Mouse (Mus musculus): ENCODE results near the gene Slc44a5. TPM values are rescaled to one million over a fixed set of nuclear protein-coding genes. Genes with fewer than 3 reads are reported as not detected.
"Not testable (repeated sequence)": the region's sequence is repeated elsewhere in the genome, so short reads cannot be mapped to it uniquely, and the experiment has no call there.

The Slc44a5 gene
- total RNA-seq, 2 experiments from 2014 or later, result 43.9 to 55.5 TPM

GRCm38 (mm10) chr3:153967447-153967846, 5.8 kb upstream of the Slc44a5 start:
- no peak for DNase-seq (ENCODE audit: extremely low spot score in 1 of 2, low spot score in 1 of 2)

DNA sequence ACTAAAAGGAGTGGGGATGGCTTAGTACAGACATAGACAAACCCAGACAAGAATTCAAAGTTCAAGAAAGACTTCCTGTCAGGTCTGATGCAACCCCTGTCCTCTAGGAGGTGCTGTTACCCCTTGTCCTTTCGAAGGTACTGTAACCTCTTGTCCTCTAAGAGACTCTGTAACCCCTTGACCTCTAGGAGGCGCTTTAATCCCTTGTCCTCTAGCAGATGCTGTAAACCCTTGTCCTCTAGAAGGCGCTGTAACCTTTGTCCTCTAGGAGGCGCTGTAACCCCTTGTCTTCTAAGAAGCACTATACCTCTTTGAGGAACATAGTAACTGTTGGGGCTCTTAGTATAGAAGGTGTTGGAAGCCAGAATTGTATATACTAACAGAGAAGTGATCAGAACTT, 4.7 kb upstream of the Slc44a5 start:
- DNase-seq (ENCODE audit: extremely low spot score in 1 of 2, low spot score in 1 of 2), result peak in 1 of 2 experiments; percentile 51

- DNase-seq (ENCODE audit: extremely low spot score in 1 of 2, low spot score in 1 of 2), result no peak
Measured at GRCm38 (mm10) chr3:153969451-153969850, 3.8 kb upstream of the Slc44a5 start.

DNA sequence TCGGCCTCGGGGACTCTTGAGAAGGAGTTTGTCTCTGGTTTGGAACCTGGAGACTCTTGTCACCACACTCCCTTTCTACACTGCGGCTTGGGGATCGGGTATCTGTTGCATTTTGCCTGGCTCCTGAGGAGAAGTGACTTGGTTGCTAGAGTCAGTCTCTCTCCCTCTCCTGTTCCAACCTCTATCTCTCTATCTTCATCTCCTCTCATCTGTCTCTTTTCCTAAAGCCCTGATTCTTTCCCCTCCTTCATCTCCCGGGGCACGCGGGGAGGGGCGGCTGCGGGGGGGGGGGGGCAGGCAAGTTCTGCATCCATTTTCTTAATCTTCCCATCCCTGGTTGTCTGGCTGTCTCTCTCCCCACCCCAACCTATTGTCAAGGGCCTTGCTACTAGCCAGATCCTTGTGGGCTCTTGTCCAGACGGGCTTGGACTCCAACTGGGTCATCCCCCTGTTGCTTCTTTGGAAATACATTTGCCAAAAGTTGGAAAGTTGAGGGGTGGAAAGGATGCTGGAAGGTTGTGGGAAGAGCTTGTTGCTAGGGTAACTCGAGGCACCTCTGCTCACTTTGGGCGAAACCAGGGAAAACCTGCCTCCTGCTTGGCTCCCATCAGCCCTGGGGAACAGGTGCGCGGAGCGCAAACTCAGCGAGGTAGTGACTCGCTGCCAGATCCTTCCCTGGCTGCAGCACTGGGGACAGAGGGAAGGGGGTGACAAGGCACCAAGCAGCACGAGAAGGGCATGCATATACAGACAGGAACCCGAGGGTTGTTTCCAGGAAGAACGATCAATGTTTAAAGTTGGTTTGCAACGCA, 919 bp downstream of the Slc44a5 start:
- DNase-seq (ENCODE audit: extremely low spot score in 1 of 2, low spot score in 1 of 2), result peak in 1 of 2 experiments; percentile 29

DNA sequence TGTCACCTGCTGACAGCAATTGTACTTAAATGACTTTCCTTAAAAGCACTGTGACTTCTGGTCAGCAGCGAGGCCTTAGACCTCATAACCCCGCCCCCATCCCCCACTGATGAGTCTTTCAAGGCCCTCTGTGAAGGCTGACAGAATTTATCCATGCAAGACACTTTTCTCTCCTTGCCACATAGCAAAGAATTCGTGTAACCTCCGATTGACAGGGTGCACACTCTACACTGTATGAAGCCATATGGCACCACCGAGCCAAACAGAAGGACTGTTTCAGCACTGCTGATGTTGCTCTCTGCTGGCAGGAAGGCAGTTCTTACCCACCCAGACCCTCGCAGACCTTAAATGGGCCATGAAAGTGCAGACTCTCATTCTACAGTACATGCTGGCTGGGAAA, 1.8 kb downstream of the Slc44a5 start:
- DNase-seq (ENCODE audit: extremely low spot score in 1 of 2, low spot score in 1 of 2), result peak; percentile 16 to 24

GRCm38 (mm10) chr3:153975791-153976190, 2.6 kb downstream of the Slc44a5 start:
- no peak for DNase-seq (ENCODE audit: extremely low spot score in 1 of 2, low spot score in 1 of 2)

DNA sequence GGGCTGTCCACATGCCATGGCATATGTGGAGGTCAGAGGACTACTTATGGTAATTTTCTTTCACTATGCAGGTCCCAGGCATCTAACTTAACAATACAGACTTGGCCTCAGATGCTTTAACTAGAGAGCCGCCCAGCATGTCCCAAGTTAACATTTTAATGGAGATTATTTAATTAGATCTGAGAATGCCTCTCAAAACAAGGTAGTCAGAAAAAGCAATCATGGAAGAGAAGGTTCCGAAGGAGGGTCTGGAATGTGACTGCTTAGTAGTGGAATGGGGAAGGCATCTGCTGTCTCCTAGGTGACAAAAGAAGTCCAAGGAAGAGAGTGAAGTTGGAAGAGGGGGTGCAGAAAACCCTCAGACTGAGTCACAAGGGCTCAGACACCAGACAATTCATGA, 7.4 kb downstream of the Slc44a5 start:
- no peak for DNase-seq (ENCODE audit: extremely low spot score in 1 of 2, low spot score in 1 of 2)

DNA sequence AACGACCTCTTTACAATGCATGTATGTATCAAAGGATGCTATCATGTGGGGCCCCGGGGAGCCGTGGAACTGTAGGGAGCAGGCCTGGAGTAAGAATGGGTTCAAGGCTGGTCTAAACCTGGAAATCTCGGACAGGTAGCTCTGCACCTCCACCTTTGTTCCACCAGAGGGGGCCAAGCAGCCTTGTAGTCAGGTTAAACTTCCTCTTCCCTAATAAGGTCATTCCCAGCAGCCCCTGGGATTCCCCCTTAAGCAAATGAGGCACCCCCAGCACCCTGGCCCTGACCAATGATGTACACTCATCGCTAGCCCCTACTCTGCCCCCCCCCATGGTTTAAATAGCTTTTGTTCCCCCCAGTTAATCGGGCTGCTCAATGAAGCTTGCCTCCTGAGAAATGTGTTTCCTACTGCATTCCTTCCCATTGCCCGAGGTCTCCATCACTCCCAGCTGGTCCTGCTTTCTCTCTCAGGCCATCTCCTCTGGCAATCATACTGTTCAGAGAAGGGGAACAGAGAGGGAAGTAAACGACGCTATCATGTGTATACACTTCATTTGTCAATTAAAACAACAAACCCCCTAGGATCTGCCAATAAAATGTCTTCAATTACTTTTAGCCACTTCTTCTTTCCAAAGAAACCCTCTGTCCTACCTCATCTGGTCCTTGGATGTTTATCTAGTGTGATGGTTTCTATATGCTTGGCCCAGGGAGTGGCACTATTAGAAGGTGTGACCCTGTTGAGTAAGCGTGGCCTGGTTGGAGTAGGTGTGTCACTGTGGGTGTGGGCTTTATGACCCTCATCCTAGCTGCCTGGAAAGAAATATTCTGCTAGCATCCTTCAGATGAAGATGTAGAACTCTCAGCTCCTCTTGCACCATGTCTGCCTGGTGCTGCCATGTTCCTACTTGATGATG, 11.4 kb downstream of the Slc44a5 start:
- DNase-seq (ENCODE audit: extremely low spot score in 1 of 2, low spot score in 1 of 2), result peak in 1 of 2 experiments; percentile 22

GRCm38 (mm10) chr3:153999797-154000528, 26.7 kb downstream of the Slc44a5 start:
- DNase-seq (ENCODE audit: extremely low spot score in 1 of 2, low spot score in 1 of 2), result no peak

GRCm38 (mm10) chr3:154001348-154001747, 28.1 kb downstream of the Slc44a5 start:
- no peak for DNase-seq (ENCODE audit: extremely low spot score in 1 of 2, low spot score in 1 of 2)

DNA sequence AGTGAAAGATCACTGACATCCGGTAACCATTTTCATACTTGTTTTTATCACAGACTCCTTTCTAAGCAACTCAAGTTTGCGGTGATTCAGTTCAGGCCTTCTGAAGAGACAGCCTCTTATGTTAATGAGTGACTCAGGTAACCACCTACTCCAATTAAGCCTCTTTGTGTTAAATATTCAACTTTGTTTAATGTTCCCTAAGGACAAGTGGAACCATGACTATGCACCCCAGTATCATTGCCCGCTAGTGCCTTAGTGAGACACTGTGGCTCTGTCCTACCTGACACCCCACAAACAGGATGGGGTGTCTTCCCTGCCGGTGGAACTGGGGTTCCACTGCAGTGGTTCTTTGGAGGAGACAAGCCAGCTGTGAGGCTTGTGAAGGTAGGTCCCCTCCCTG, 73.6 kb downstream of the Slc44a5 start:
- DNase-seq (ENCODE audit: extremely low spot score in 1 of 2, low spot score in 1 of 2), result no peak

DNA sequence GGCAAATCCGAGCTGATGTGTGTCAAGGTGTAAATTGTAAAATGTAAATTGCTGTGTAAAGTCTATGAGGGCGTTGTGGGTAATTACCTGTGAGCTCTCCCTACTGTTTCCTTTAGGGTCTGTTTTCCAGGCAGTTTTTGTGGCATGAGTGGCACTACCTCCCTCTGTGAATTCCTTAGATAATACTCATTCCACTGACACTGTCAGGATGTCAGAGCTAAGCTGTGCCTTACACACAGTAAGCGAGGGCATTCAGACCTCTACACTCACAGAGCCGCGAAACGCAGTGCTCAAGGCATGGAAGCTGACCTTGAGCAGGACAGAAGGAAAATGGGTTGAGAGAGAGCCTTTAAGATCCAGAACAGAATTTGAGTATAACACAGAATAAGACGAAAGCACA, 80.1 kb downstream of the Slc44a5 start:
- no peak for DNase-seq (ENCODE audit: extremely low spot score in 1 of 2, low spot score in 1 of 2)

DNA sequence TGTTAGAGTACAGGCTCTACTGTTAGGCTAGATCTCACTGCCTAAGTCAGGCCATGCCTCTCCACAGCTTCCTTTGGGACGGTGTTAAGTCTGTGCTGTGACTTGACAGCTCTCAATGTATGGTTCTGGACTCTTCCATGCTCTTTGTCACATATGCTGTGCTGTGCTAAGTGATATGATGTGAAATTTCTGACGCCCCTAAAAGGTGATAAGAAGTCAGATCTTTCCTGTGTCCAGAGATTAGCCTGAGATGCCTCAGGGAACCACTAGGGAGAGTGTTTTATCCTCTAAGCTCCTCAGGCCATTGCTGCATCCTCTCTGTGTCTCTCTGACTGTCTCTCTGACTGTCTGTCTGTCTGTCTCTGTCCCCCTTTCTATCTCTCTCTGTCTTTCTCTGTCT, 84.2 kb downstream of the Slc44a5 start:
- no peak for DNase-seq (ENCODE audit: extremely low spot score in 1 of 2, low spot score in 1 of 2)

GRCm38 (mm10) chr3:154058200-154058599, 85.0 kb downstream of the Slc44a5 start:
- no peak for DNase-seq (ENCODE audit: extremely low spot score in 1 of 2, low spot score in 1 of 2)

GRCm38 (mm10) chr3:154071989-154072388, 98.8 kb downstream of the Slc44a5 start:
- DNase-seq (ENCODE audit: extremely low spot score in 1 of 2, low spot score in 1 of 2), result not testable (repeated sequence)

DNA sequence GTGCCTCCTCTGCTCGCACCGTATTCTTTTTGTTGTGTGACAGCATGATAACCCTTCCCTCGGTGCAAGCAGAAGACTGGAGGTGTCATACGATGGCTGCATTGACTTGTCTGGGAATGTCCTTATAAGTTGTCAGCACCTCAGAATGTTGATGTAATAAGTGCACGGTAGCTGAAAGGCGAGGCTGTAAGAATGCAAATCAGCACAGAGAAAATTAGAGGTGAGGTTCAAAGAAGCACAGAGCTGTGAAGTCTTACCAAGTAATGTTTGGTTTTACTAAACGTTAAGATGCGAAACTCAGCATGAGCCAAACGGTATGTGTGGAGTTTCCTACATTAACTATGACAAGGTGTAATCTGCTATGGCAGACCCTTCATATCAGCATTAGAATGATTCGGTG, 102.5 kb downstream of the Slc44a5 start:
- no peak for DNase-seq (ENCODE audit: extremely low spot score in 1 of 2, low spot score in 1 of 2)

- DNase-seq (ENCODE audit: extremely low spot score in 1 of 2, low spot score in 1 of 2), result no peak
Measured at GRCm38 (mm10) chr3:154081687-154082086, 108.5 kb downstream of the Slc44a5 start.

DNA sequence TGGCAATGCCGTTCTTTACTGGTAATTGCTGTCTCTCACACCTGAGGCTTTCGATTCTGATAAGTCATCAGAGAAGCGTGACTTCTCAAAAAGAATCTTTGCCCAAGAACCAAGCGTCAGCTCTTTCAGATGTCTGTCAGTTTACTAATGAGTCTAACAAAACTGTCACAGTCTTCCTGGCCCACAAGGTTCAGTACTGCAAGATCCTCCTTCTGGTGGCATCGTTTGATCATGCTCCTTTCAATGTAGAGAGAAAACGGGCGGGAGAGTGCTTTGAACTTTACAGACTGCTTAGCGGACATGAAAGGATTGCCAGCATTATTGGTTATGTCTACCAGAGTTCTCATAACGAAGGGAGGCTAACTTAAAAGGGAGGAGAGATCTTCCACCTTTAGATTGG, 109.0 kb downstream of the Slc44a5 start:
- DNase-seq (ENCODE audit: extremely low spot score in 1 of 2, low spot score in 1 of 2), result no peak

GRCm38 (mm10) chr3:154082961-154083360, 109.7 kb downstream of the Slc44a5 start:
- DNase-seq (ENCODE audit: extremely low spot score in 1 of 2, low spot score in 1 of 2), result no peak

GRCm38 (mm10) chr3:154089996-154090395, 116.8 kb downstream of the Slc44a5 start:
- DNase-seq (ENCODE audit: extremely low spot score in 1 of 2, low spot score in 1 of 2), result no peak
